Comparison of ENCODE assay signal across 16 mouse cellular contexts in genomic region chr6:147391425-147392158, GRCm38 (mm10).
DNase-seq lines count a peak whose midpoint lies in the region; ATAC-seq and TF ChIP-seq lines count a peak whose summit lies in the region.
"Had no signal": no experiment of that assay in that cellular context is flagged by ENCODE, and none has a peak within 500 bp of the region (broad histone marks: within the 10 kb centered on the region; RNA-seq: fewer than 3 reads in every experiment).

No protein-coding gene starts in this region.

- no peak overlapping the region for H3K4me3 ChIP-seq in forebrain, embryonic 10.5 days
- no peak overlapping the region for H3K4me3 ChIP-seq in forebrain, embryonic 11.5 days (ENCODE audit: low read depth, low read length)
- H3K4me3 ChIP-seq in stomach, embryonic 14.5 days (ENCODE audit: low read depth, low read length): no peak overlapping the region
- H3K4me3 ChIP-seq in stomach, postnatal 0 days (ENCODE audit: low read depth, low read length): no peak overlapping the region
- H3K4me3 ChIP-seq in hindbrain, embryonic 13.5 days: no peak overlapping the region
- H3K4me3 ChIP-seq: erythroblast, embryonic 14.5 days; gastrocnemius, adult 2 months; limb, embryonic 10.5 days had no signal

- no peak for ATAC-seq in forebrain, embryonic 11.5 days (replicated peaks; ENCODE audit: low FRiP score)
- peak; percentile 42; the same call in 1 of the 2 replicates for ATAC-seq in stomach, embryonic 14.5 days (ENCODE audit: insufficient number of reproducible peaks, insufficient read depth, low FRiP score, low read depth)
- no peak for ATAC-seq in stomach, postnatal 0 days (ENCODE audit: low FRiP score, low TSS enrichment)
- ATAC-seq in hindbrain, embryonic 13.5 days (ENCODE audit: low FRiP score): no peak
- ATAC-seq: inflammation-experienced regulatory T-cells, adult 6 months had no signal

- H3K27me3 ChIP-seq in forebrain, embryonic 10.5 days (ENCODE audit: poor library complexity, severe bottlenecking): peaks cover 61% of the 10 kb centered on the region
- H3K27me3 ChIP-seq in forebrain, embryonic 11.5 days (ENCODE audit: control insufficient read depth, insufficient read depth, low read length): peaks cover 2% of the 10 kb centered on the region; the same call in 1 of the 2 replicates
- no peaks in the 10 kb centered on the region for H3K27me3 ChIP-seq in stomach, embryonic 14.5 days (ENCODE audit: control insufficient read depth, insufficient read depth, low read length)
- H3K27me3 ChIP-seq in stomach, postnatal 0 days (ENCODE audit: control insufficient read depth, insufficient read depth, low read length): no peaks in the 10 kb centered on the region
- H3K27me3 ChIP-seq in hindbrain, embryonic 13.5 days: no peaks in the 10 kb centered on the region

- TF ChIP-seq EP300 in stomach, postnatal 0 days (optimal IDR thresholded peaks at IDR 0.05): no peak

- H3K4me1 ChIP-seq in forebrain, embryonic 10.5 days: peaks cover 47% of the 10 kb centered on the region
- H3K4me1 ChIP-seq in forebrain, embryonic 11.5 days (replicated peaks; ENCODE audit: control insufficient read depth, insufficient read depth, low read length): peaks cover 3% of the 10 kb centered on the region; the same call in 1 of the 2 replicates
- H3K4me1 ChIP-seq in stomach, embryonic 14.5 days (ENCODE audit: control insufficient read depth, insufficient read depth, low read length): peaks cover 14% of the 10 kb centered on the region
- H3K4me1 ChIP-seq in stomach, postnatal 0 days (replicated peaks; ENCODE audit: control insufficient read depth, insufficient read depth): no peaks in the 10 kb centered on the region
- 0 out of 2 replicates have a peak, but pooled peaks cover 8% of the 10 kb centered on the region for H3K4me1 ChIP-seq in hindbrain, embryonic 13.5 days (replicated peaks)

- no peak for DNase-seq in forebrain, embryonic 10.5 days (ENCODE audit: extremely low spot score, low spot score)
- no peak for DNase-seq in forebrain, embryonic 11.5 days (ENCODE audit: low spot score)
- no peak for DNase-seq in stomach, postnatal 0 days (ENCODE audit: low spot score)
- DNase-seq in adrenal gland, adult (ENCODE audit: inconsistent age in 2 of 2, low spot score in 1 of 2): no peak
- DNase-seq in left cerebral cortex, postnatal 14 days (ENCODE audit: low spot score in 2 of 2): no peak
- no peak for DNase-seq in ovary, postnatal 14 days (ENCODE audit: low spot score)
- DNase-seq: cerebellum, adult 2 months; gastrocnemius, adult 2 months; kidney, postnatal 10 days had no signal

- no peaks in the 10 kb centered on the region for H3K36me3 ChIP-seq in forebrain, embryonic 10.5 days (replicated peaks)
- H3K36me3 ChIP-seq in forebrain, embryonic 11.5 days (ENCODE audit: control insufficient read depth, insufficient read depth, low read length): no peaks in the 10 kb centered on the region
- no peaks in the 10 kb centered on the region for H3K36me3 ChIP-seq in stomach, embryonic 14.5 days (ENCODE audit: control insufficient read depth, insufficient read depth, low read length)
- no peaks in the 10 kb centered on the region for H3K36me3 ChIP-seq in stomach, postnatal 0 days (ENCODE audit: control insufficient read depth, insufficient read depth, low read length)
- no peaks in the 10 kb centered on the region for H3K36me3 ChIP-seq in hindbrain, embryonic 13.5 days
- H3K36me3 ChIP-seq: limb, embryonic 10.5 days had no signal

- 0 out of 2 replicates have a peak overlapping the region, but pooled peaks have one; percentile 54 for H3K27ac ChIP-seq in forebrain, embryonic 10.5 days
- H3K27ac ChIP-seq in forebrain, embryonic 11.5 days (ENCODE audit: low read depth, low read length): no peak overlapping the region
- H3K27ac ChIP-seq in stomach, embryonic 14.5 days (ENCODE audit: low read length): no peak overlapping the region
- no peak overlapping the region for H3K27ac ChIP-seq in stomach, postnatal 0 days (replicated peaks)
- H3K27ac ChIP-seq in hindbrain, embryonic 13.5 days: no peak overlapping the region
- H3K27ac ChIP-seq: gastrocnemius, adult 2 months; liver, embryonic 14.5 days; macrophage had no signal

- H3K4me2 ChIP-seq in forebrain, embryonic 11.5 days (ENCODE audit: low read depth, low read length, severe bottlenecking): no peak overlapping the region
- H3K4me2 ChIP-seq in stomach, embryonic 14.5 days (replicated peaks; ENCODE audit: low read depth, low read length): no peak overlapping the region
- no peak overlapping the region for H3K4me2 ChIP-seq in stomach, postnatal 0 days (replicated peaks; ENCODE audit: low read depth)
- 0 out of 2 replicates have a peak overlapping the region, but pooled peaks have one; percentile 26 for H3K4me2 ChIP-seq in hindbrain, embryonic 13.5 days

- H3K9me3 ChIP-seq in forebrain, embryonic 10.5 days: no peaks in the 10 kb centered on the region
- no peaks in the 10 kb centered on the region for H3K9me3 ChIP-seq in forebrain, embryonic 11.5 days (ENCODE audit: control insufficient read depth, low read length)
- no peaks in the 10 kb centered on the region for H3K9me3 ChIP-seq in stomach, embryonic 14.5 days (ENCODE audit: control insufficient read depth, low read depth, low read length)
- H3K9me3 ChIP-seq in stomach, postnatal 0 days (ENCODE audit: control insufficient read depth, low read length): no peaks in the 10 kb centered on the region
- no peaks in the 10 kb centered on the region for H3K9me3 ChIP-seq in hindbrain, embryonic 13.5 days
- H3K9me3 ChIP-seq: limb, embryonic 10.5 days had no signal

- intact Hi-C loops in left cerebral cortex, postnatal 14 days (cut with DNase I): no loop called here

- H3K9ac ChIP-seq in forebrain, embryonic 11.5 days (ENCODE audit: low read length): no peak overlapping the region
- H3K9ac ChIP-seq in stomach, embryonic 14.5 days (replicated peaks; ENCODE audit: low read depth, low read length): no peak overlapping the region
- no peak overlapping the region for H3K9ac ChIP-seq in stomach, postnatal 0 days (ENCODE audit: low read length)
- no peak overlapping the region for H3K9ac ChIP-seq in hindbrain, embryonic 13.5 days
- H3K9ac ChIP-seq: liver, embryonic 14.5 days had no signal

- TF ChIP-seq CTCF in stomach, postnatal 0 days (IDR thresholded peaks at IDR 0.05; ENCODE audit: low read depth): no peak

- WGBS in forebrain, embryonic 10.5 days: 56% methylated on average over 14 of the region's 14 CpGs
- 45% methylated on average over 14 of the region's 14 CpGs for WGBS in forebrain, embryonic 11.5 days
- WGBS in stomach, embryonic 14.5 days: 54% methylated on average over 14 of the region's 14 CpGs
- WGBS in stomach, postnatal 0 days: 46% methylated on average over 14 of the region's 14 CpGs
- WGBS in hindbrain, embryonic 13.5 days: 17% methylated on average over 14 of the region's 14 CpGs
